Comparison of ENCODE assay signal across 23 mouse cellular contexts in genomic region chr1:38662616-38663193, GRCm38 (mm10). TPM values are rescaled to one million over a fixed set of nuclear protein-coding genes. Genes with fewer than 3 reads are reported as not detected.
DNase-seq lines count a peak whose midpoint lies in the region; ATAC-seq and TF ChIP-seq lines count a peak whose summit lies in the region.
"Had no signal": no experiment of that assay in that cellular context is flagged by ENCODE, and none has a peak within 500 bp of the region (broad histone marks: within the 10 kb centered on the region; RNA-seq: fewer than 3 reads in every experiment).

No protein-coding gene starts in this region.

- H3K4me3 ChIP-seq in stomach, postnatal 0 days (ENCODE audit: low read depth, low read length) = no peak overlapping the region
- no peak overlapping the region for H3K4me3 ChIP-seq in forebrain, embryonic 16.5 days (replicated peaks; ENCODE audit: low read length)
- H3K4me3 ChIP-seq: embryonic facial prominence, embryonic 10.5 days; heart, embryonic 15.5 days; hindbrain, embryonic 12.5 days; liver, embryonic 12.5 days; midbrain, embryonic 12.5 days; neural tube, embryonic 12.5 days had no signal

- peak; percentile 39 for DNase-seq in heart, adult 11 months
- no peak for DNase-seq in heart, postnatal 14 days
- DNase-seq in thymus, postnatal 0 days (ENCODE audit: low spot score) = peak; percentile 33
- no peak for DNase-seq in thymus, adult 18-20 months
- peak; percentile 42 for DNase-seq in adipocyte (ENCODE audit: low spot score)
- peak; percentile 5 for DNase-seq in stomach, postnatal 0 days (ENCODE audit: low spot score)
- DNase-seq in cerebellum, adult 18-20 months = no peak
- DNase-seq: cerebellum, adult 2 months; cerebellum, postnatal 36 days; gastrocnemius, postnatal 10 days; kidney, adult 8-10 months; kidney, postnatal 25 days; lung, embryonic 14.5 days; right cerebral cortex, adult 18-20 months had no signal

- no peak overlapping the region for H3K9ac ChIP-seq in stomach, postnatal 0 days (ENCODE audit: low read length)
- H3K9ac ChIP-seq in forebrain, embryonic 16.5 days (replicated peaks; ENCODE audit: low read depth, low read length) = no peak overlapping the region
- H3K9ac ChIP-seq: heart, embryonic 15.5 days; hindbrain, embryonic 12.5 days; liver, embryonic 12.5 days; lung, embryonic 14.5 days; midbrain, embryonic 12.5 days; neural tube, embryonic 12.5 days had no signal

- H3K4me1 ChIP-seq in stomach, postnatal 0 days (replicated peaks; ENCODE audit: control insufficient read depth, insufficient read depth) = no peaks in the 10 kb centered on the region
- no peaks in the 10 kb centered on the region for H3K4me1 ChIP-seq in forebrain, embryonic 16.5 days (replicated peaks; ENCODE audit: control insufficient read depth, insufficient read depth, low read length)
- H3K4me1 ChIP-seq: heart, embryonic 15.5 days; hindbrain, embryonic 12.5 days; midbrain, embryonic 12.5 days; neural tube, embryonic 12.5 days had no signal

- ATAC-seq in stomach, postnatal 0 days (ENCODE audit: low FRiP score, low TSS enrichment) = no peak
- ATAC-seq in forebrain, embryonic 16.5 days = no peak
- ATAC-seq: liver, embryonic 12.5 days; Patski had no signal

- intact Hi-C loops in heart, postnatal 14 days (cut with DNase I) = no loop called here

- no peaks in the 10 kb centered on the region for H3K9me3 ChIP-seq in stomach, postnatal 0 days (ENCODE audit: control insufficient read depth, low read length)
- no peaks in the 10 kb centered on the region for H3K9me3 ChIP-seq in forebrain, embryonic 16.5 days (ENCODE audit: control insufficient read depth, low read length)
- H3K9me3 ChIP-seq: embryonic facial prominence, embryonic 10.5 days; heart, embryonic 15.5 days; hindbrain, embryonic 12.5 days; liver, embryonic 12.5 days; midbrain, embryonic 12.5 days; neural tube, embryonic 12.5 days had no signal

- TF ChIP-seq EP300 in stomach, postnatal 0 days (optimal IDR thresholded peaks at IDR 0.05) = no peak

- no peaks in the 10 kb centered on the region for H3K27me3 ChIP-seq in stomach, postnatal 0 days (ENCODE audit: control insufficient read depth, insufficient read depth, low read length)
- H3K27me3 ChIP-seq in forebrain, embryonic 16.5 days (replicated peaks; ENCODE audit: control insufficient read depth, insufficient read depth, low read length) = no peaks in the 10 kb centered on the region
- H3K27me3 ChIP-seq: heart, embryonic 15.5 days; hindbrain, embryonic 12.5 days; liver, embryonic 12.5 days; midbrain, embryonic 12.5 days; neural tube, embryonic 12.5 days; Patski had no signal

- H3K4me2 ChIP-seq in stomach, postnatal 0 days (replicated peaks; ENCODE audit: low read depth) = no peak overlapping the region
- H3K4me2 ChIP-seq in forebrain, embryonic 16.5 days (ENCODE audit: low read length) = no peak overlapping the region
- H3K4me2 ChIP-seq: heart, embryonic 15.5 days; hindbrain, embryonic 12.5 days; liver, embryonic 12.5 days; lung, embryonic 14.5 days; midbrain, embryonic 12.5 days; neural tube, embryonic 12.5 days had no signal

- no peak overlapping the region for H3K27ac ChIP-seq in stomach, postnatal 0 days (replicated peaks)
- H3K27ac ChIP-seq in forebrain, embryonic 16.5 days (ENCODE audit: low read length) = no peak overlapping the region
- H3K27ac ChIP-seq: embryonic facial prominence, embryonic 10.5 days; heart, embryonic 15.5 days; hindbrain, embryonic 12.5 days; liver, embryonic 12.5 days; macrophage; midbrain, embryonic 12.5 days; neural tube, embryonic 12.5 days had no signal

- no peaks in the 10 kb centered on the region for H3K36me3 ChIP-seq in stomach, postnatal 0 days (ENCODE audit: control insufficient read depth, insufficient read depth, low read length)
- no peaks in the 10 kb centered on the region for H3K36me3 ChIP-seq in forebrain, embryonic 16.5 days (ENCODE audit: control insufficient read depth, insufficient read depth)
- H3K36me3 ChIP-seq: embryonic facial prominence, embryonic 10.5 days; heart, embryonic 15.5 days; hindbrain, embryonic 12.5 days; liver, embryonic 12.5 days; midbrain, embryonic 12.5 days; neural tube, embryonic 12.5 days had no signal

- no peak for TF ChIP-seq CTCF in stomach, postnatal 0 days (IDR thresholded peaks at IDR 0.05; ENCODE audit: low read depth)

- WGBS in stomach, postnatal 0 days = 75% methylated on average over 3 of the region's 3 CpGs
- WGBS in forebrain, embryonic 16.5 days = 77% methylated on average over 3 of the region's 3 CpGs

RNA-seq across cellular contexts. Expression of gene Aff3, which starts 2.0 kb away (rescaled TPM):
- 1 to 10 TPM; 4.4 to 5.8 TPM for total RNA-seq in heart, postnatal 14 days (2021)
- 11.6 and 16.1 TPM in 2 replicates for polyA plus RNA-seq in thymus, postnatal 0 days (2015; fragmentation: Nextera tagmentation; extraction: Ambion mirVana)
- polyA plus RNA-seq in stomach, postnatal 0 days (2015; fragmentation: Nextera tagmentation; extraction: Ambion mirVana) = 1.9 and 2.1 TPM in 2 replicates
- polyA plus RNA-seq in forebrain, embryonic 16.5 days (2015; fragmentation: Nextera tagmentation; extraction: Ambion mirVana) = 16.9 and 22.4 TPM in 2 replicates

Comparison
In these comparisons a context has a peak if more than half of its experiments do, and no peak if none do; other contexts are left out.
1. DNase-seq: peak in heart, adult 11 months (single experiment), thymus, postnatal 0 days (single experiment), adipocyte (single experiment) and stomach, postnatal 0 days (single experiment); none in heart, postnatal 14 days (0 of 2), thymus, adult 18-20 months (0 of 2) and cerebellum, adult 18-20 months (0 of 2).